Mouse (Mus musculus): ENCODE results near the gene Hmgcr. TPM values are rescaled to one million over a fixed set of nuclear protein-coding genes. Genes with fewer than 3 reads are reported as not detected.
"Not testable (repeated sequence)": the region's sequence is repeated elsewhere in the genome, so short reads cannot be mapped to it uniquely, and the experiment has no call there.

Hmgcr gene
- total RNA-seq, 2 experiments from 2014 or later = 39.4 to 58.5 TPM

DNA sequence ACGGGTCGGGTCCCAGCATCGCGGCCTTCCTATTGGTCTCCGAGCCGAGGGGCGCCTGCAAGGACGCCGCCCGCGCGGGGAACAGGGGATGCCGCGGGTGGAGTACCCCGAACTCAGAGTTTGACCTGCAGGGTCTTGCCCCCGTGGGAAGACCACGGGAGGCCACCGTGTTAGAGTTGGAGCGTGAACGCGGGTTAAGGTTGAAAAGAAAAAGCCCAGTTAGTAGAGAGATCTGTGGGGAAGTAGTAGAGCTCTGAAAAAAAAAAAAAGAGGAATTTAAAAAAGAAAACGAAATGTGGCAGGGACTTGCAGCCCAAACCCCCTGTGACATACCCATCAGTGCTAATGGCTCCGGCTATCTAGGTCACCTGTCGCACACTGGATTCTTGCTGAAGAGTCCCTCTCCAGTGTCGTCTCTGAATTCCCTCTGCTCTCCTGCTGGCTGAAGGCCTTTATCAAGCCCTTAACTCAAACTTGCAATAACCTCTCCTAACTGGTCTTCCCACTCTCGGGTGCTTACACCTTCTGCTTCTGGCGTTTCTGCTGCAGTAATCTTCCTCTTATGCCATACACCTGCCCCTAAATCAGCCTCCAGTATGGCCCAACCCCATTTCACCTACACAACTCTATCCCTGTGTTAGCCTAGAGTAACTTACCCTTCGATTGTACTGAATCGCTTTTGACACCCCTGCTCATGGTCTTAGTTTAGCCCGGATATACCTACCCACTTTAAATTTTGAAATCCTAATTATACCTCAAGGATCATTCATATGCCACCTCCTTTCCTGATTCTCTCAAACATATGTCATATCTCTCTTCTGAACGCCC, 556 bp upstream of the Hmgcr start:
- DNase-seq = no peak

DNA sequence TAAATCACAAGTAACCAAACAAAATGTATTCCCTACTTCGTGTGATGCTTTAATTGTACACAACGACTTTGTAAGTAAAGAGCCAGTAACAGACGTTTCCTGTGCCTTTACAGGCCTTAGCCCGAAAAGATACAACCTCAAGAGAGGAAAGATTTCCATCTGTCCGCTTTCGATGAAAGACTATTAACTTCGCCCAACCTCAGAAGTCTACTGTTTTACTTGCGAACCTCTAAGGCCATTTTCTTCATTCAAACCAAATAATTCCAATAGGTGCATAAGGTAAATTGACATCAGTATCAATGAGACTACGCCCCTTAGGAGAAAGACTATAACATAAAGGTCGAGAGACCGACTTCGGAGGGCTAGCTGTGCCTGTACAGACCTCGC, 724 bp downstream of the Hmgcr start:
- DNase-seq = no peak

DNA sequence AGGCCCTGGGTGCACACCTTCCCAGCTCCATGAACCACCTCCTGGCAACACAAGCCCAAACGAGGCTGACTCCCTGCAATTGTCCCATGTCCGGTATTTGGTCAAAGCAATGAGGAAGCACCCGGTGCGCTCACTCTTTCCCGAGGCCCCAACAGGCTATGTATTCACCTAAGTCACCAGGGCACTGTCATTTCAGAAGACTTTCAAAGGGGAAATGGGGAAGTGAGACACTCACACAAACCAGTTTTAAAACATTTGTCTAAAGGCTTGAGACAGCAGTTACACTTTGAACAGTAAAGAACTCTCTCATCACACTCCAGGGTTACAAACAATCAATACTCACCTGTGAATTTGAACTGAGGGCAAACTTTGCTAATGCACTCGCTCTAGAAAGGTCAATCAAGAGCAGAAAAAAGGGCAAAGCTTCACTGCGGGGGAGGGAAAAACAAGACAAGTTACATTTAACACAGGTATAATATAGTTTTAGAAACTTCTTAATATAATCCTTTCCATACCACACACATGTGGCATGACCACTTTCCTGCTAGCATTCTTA, 6.2 kb downstream of the Hmgcr start:
- no peak for DNase-seq

GRCm38 (mm10) chr13:96663120-96663519, 7.6 kb downstream of the Hmgcr start:
- DNase-seq = not testable (repeated sequence)

DNA sequence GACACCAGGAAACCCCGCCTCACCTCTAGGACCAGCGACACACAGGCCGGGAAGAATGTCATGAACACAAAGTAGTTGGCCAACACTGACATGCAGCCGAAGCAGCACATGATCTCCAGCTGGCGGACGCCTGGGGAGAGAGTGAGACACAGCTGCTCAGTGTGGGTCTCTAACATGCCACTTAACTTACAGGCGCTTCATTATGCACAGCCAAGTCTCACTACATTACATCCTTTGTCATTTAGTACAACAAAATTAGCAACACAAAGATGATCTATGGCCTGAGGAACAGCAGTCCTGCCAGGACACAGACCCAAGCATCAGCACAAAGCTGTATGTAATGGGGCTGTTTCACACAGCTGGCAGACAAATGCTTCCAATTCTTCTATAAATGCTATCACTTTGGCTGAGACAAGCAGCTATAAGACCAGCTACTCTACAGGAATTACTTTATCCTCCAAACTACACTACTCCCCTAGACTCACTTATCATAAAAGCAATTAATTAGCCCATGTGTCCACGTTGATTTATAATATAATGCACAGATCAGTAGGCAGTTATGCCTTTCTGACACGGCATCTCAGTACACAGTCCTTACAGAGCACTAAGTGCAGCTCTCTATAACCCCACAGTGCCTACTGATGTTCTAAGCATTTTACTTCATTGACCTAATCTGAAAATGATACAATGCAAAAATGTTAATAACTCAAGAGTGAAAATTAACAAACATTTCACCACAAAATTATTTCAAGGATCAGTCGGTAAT, 10.5 kb downstream of the Hmgcr start:
- DNase-seq = no peak

DNA sequence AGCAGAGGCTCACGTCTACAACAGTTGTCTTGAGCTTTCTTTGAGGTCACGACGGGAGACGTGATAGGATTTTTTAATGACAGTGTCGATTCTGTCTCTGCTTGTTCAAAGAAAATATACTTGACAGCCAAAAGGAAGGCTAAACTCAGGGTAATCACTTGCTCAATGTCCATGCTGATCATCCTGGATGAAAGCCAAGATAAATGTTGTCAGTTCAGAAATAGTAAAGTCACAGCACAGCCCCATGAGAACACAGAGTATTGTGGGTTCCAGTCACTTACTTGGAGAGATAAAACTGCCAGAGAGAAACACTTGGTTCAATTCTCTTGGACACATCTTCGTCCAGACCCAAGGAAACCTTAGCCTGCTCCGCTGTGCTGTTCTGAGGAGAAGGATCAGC, 11.8 kb downstream of the Hmgcr start:
- no peak for DNase-seq

- DNase-seq = no peak
Measured at GRCm38 (mm10) chr13:96656673-96657072, 14.1 kb downstream of the Hmgcr start.

GRCm38 (mm10) chr13:96653041-96653440, 17.7 kb downstream of the Hmgcr start:
- DNase-seq = no peak

GRCm38 (mm10) chr13:96645822-96646221, 24.9 kb downstream of the Hmgcr start:
- no peak for DNase-seq

DNA sequence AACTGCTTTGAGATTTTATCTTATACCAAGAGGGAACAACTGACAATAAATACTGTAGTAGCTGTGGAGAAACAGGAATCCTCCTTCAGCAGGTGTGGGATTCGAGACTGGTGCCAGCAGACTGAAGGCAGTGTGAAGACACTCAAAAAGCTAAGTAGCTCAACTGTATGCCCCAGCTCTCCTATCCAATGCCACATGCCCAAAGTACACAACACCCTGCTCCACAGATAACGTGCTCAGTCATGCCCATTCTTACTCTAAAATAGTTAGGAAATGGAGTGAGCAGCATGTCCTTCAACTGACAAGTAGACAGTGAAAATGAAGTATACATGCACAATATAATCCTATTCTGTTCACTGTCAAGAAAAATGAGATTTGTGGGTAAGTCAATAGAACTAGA, 26.6 kb downstream of the Hmgcr start:
- no peak for DNase-seq

DNA sequence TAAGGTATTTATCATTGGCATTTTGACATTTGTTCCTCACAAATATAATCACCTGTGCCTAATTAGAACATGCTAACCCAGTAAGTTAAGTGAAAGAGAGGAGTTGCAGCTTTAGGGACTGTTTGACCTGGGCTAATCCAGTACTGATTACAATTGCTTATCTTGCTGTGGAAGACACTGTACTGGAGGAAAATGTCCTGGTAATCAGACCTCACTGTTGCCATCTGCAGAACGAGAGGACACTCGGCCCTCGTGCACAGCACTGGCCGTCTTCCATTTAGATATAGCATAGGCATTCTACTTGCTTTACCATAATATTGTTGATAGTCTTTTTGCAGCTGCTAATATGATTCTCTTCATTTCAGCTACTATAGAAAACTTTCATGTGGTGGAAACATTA, 40.3 kb downstream of the Hmgcr start:
- no peak for DNase-seq

GRCm38 (mm10) chr13:96620891-96621290, 49.8 kb downstream of the Hmgcr start:
- no peak for DNase-seq

GRCm38 (mm10) chr13:96614615-96615014, 56.1 kb downstream of the Hmgcr start:
- DNase-seq = no peak

GRCm38 (mm10) chr13:96604242-96604641, 66.5 kb downstream of the Hmgcr start:
- DNase-seq = no peak

DNA sequence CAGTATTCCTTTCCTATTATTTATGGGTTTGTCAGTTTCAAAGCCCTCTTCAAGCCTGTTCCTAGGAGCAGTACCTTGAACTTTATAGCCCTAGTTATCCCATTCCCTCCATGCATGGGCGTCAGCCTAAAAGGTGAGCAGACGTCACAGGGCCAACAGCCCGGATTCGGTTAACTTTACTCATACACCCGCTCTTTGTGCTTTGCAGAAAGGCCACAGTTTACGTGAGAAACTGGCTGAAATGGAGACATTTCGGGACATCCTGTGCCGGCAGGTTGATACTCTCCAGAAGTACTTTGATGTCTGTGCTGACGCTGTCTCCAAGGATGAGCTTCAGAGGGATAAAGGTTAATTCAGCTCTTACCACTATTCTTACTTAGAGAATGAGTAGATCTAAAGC, 71.6 kb downstream of the Hmgcr start:
- DNase-seq = no peak

Other genes starting within 250 kb of the Hmgcr start
- 1 to 10 TPM; 1.2 TPM for gene Ankdd1b, start 199.7 kb downstream of the Hmgcr start, total RNA-seq (2021)
- not detected for gene Gm17622, start 180.2 kb downstream of the Hmgcr start, total RNA-seq (2021)
- 10 to 100 TPM; 26.1 to 29.8 TPM for gene Polk, start 128.4 kb downstream of the Hmgcr start, total RNA-seq (2021)
- gene Col4a3bp, start 128.3 kb downstream of the Hmgcr start, total RNA-seq (2021) = 10 to 100 TPM; 57.2 to 76.6 TPM
- gene Ankrd31, start 77.3 kb upstream of the Hmgcr start, total RNA-seq (2021) = not detected

Measured in adrenal gland, postnatal 10 days (tissue).